Mouse (Mus musculus) adrenal gland, postnatal 10 days (tissue): ENCODE measurements at regions not wholly inside any gene's neighbourhood (a gene's known extent, or its start where the extent isn't known, plus 50 kb on each side); places are given as distances from the start of the nearest gene placed in this dataset. TPM values are rescaled to one million over a fixed set of nuclear protein-coding genes. Genes with fewer than 3 reads are reported as not detected.

Source experiments
- DNase-seq: peaks from one replicate; pipeline ENCODE4 v3.0.0; 2021; ENCODE audit warnings: mixed read lengths
- microRNA-seq: library from miRNA; unstranded; fragments of <30 nt; microRNA quantifications from one replicate; pipeline ENCODE4 v1.2.0, GENCODE M21; 2021

- DNase-seq: peak; percentile 43
Measured at GRCm38 (mm10) chr6:22789731-22790130, 85.6 kb upstream of the Ptprz1 start.

DNA sequence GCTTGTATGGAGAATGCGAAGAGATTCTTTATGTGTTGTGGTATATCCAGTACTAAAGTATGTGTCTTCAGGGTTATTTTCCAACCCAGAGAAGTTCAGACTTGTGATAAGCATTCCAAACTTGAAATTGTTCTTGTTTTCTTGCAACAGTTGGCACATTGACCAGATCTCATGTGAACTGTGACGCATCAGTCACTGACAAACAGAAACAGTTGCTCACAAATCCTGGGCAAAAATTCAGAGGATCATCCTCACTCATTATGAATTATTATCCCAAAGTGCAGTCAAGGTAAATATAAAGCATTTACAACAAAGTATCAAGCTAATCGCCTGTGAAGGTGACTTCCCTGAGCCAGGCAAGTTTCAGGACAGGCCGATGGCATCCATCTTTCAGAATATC, 83.5 kb upstream of the Ptprz1 start:
- DNase-seq: peak; percentile 16

DNA sequence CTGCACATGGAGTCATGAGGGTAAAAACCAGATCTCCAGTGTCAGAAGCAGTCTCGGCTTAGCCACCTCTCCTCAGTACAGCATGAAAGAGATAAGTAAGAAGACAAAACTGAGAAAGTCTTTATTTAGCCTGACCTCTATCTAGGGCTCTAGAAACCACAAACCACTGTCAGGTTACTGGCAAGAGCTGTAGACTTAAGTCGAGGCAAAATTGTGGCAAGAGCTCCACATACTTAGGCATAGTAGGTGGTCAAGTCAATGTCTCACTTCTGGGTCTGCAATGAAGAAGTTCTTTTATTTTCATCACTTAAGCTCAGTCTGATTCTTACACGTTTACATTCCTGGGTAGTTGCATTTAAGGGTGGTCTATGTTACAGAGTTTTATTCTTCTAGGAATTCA, 82.7 kb upstream of the Ptprz1 start:
- DNase-seq: no peak

DNA sequence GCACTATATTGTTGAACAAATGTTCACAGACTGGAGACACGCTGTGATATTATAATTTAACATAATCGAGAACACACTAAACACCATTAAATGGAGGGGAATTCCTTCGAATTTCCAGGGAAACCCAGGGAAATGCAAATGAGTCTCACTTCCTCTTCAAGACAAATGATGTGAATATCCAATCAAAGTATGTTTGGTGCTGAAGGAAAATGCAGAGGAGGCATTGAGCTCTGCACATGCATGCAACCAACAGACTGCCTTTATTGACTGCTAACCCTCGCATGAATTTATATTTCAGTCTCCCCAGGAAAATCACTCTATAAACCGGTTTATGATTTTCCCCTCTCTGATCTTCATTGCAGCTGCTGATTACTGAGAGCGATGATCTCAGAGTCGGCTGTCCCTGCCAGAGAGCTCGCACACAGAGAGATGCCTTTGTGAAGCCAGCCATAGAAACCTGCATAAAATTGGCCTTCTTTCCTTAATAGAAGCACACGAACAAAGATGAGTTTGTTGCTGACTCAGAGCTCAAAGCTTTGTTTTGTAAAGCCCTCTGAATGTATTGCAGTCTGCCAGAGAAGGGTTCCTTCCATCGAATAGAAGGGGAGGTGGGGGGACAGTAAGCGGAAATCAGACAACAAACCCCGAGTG, 81.1 kb upstream of the Ptprz1 start:
- no peak for DNase-seq

- no peak for DNase-seq
Measured at GRCm38 (mm10) chr6:22794755-22795154, 80.5 kb upstream of the Ptprz1 start.

DNA sequence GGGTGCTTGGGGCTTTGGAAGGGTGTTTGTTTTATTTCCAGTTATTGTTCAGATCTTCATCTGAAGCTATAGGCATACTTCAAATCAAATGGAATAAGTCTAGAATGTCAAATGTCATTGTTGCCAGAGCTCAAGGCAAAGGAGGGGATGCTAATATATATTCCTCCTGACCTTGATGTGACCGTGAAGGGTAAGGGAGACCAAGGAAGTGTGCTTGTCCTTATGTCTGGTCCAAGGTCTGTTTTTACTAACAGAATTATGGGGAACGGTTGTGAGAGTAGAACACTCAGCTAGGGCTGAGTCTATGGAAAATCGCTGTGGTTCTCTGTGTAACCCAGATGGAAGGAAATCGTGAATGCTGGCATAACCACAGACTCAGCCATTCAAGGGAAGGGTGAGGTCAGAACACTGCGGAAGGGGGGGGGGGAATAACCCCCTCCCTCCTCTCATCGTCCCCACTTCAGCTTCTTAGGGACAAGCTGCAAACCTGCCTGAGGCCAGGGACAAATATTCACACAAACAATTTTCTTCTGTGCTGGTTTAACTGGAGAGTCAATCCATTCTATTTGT, 79.9 kb upstream of the Ptprz1 start:
- no peak for DNase-seq

DNA sequence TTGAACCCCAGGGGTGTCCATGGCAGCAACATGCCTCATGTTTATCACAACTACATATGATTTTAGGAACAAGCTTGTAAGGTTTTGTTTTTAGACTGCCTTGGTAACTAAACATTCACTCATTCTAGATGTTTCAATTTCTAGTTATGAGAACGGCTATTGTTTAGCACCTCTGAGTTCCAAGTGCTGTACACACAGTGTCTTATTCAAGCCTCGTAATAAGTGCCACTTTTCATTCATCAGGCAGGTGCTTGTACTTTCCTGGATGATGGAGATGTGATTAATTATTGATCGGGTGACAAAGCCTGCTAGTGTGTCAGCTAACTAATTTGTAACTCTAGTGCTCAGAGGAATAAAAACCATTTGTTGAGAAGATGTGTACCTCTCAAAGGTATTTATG, 73.4 kb upstream of the Ptprz1 start:
- DNase-seq: no peak

DNA sequence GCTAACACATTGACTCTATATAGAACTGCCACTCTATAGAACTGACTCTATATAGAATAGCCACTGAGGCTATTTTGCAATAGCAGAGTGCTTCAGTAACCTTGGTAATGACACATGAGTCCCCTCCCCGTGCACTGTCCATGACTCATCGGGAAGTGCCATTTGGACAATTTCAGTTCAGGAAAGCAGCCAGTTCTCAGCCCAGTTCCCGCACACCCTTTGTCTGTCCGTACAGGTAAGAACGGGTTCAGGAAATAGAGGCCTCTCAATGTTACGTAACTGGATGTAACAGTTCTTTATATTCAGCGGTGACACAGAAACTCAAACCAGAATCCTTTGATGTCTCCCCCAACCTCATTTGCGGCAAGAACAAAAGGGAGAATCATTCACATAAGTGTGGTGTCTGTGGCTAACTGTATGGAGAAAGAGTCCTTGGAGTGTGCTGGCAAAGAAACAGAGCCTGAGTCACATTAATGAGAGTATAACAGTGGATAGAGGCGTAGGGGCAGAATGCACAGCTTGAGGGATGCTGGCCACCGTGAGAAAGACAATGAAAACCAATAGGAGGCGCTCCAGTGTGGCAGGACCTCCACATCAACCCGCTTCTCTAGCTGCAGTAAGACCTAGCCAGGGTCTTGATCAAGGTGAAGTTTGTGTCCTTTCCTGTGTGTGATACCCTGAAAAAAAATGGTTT, 72.8 kb upstream of the Ptprz1 start:
- DNase-seq: peak; percentile 66

DNA sequence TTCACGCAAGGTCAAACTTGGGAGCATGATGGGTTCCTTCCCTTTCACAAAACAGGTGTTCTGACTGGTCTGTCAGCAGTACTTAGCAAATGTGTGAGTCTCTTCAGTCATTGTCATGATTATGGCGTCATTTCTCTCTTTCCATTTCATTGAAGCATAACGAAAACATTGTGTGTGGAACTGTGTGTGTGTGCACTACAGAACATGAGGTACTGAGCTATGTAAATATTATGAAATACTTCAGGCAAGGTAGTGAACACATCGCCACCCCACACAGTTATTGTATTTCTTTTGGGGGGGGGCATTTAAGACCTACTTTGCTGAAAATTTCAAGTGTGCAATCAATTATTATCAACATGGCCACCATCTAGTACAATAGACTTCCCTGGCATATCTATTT, 71.4 kb upstream of the Ptprz1 start:
- DNase-seq: no peak

DNA sequence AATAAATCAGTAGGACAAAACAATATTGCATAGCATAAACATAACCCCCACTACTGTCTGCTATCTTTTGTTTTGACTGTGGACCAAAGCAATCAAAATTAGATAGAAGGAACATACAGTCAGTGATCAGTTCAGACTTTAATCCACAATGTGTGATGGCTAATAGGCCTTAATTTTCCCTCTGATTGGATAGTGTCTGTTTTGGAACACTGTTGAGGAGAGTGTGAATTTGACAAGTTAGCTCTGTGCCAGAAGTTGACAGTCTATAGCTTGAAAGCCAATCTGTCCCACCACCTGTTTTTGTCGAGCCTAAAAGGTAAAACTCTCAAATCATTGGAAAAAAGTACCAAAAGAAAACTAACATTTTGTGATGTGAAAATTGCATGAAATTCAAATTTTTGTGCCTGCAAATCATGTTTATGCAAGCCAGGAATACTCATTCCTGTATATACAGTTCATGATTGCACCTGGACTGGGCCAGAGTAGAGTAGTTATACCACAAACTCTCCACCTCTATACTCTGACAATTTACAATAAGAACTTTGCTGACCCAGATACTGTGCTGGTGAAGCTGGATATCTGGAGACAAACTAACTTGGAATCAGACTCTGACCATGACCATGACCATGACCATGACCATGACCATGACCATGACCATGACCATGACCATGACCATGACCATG, 50.1 kb upstream of the Ptprz1 start:
- DNase-seq: peak; percentile 4

Small RNA genes in the stretch of these regions (microRNA-seq; reads per million reads assigned to microRNA genes)
- gene Gm25942: not detected
